Comparison of ENCODE assay signal across 22 mouse cellular contexts in genomic region chr19:36783179-36783578, GRCm38 (mm10). TPM values are rescaled to one million over a fixed set of nuclear protein-coding genes. Genes with fewer than 3 reads are reported as not detected.
DNase-seq lines count a peak whose midpoint lies in the region; ATAC-seq and TF ChIP-seq lines count a peak whose summit lies in the region.
"Had no signal": no experiment of that assay in that cellular context is flagged by ENCODE, and none has a peak within 500 bp of the region (broad histone marks: within the 10 kb centered on the region; RNA-seq: fewer than 3 reads in every experiment).

No protein-coding gene starts in this region.

- no peak overlapping the region for H3K9ac ChIP-seq in hindbrain, postnatal 0 days (replicated peaks; ENCODE audit: low read length)
- H3K9ac ChIP-seq in hindbrain, embryonic 12.5 days: no peak overlapping the region
- H3K9ac ChIP-seq in lung, embryonic 15.5 days: no peak overlapping the region
- no peak overlapping the region for H3K9ac ChIP-seq in midbrain, embryonic 16.5 days (ENCODE audit: low read depth, low read length)
- H3K9ac ChIP-seq: forebrain, embryonic 13.5 days; neural tube, embryonic 13.5 days had no signal

- no peaks in the 10 kb centered on the region for H3K4me1 ChIP-seq in hindbrain, postnatal 0 days (ENCODE audit: insufficient read depth, low read length)
- H3K4me1 ChIP-seq in hindbrain, embryonic 12.5 days: no peaks in the 10 kb centered on the region
- H3K4me1 ChIP-seq in lung, embryonic 15.5 days: no peaks in the 10 kb centered on the region
- no peaks in the 10 kb centered on the region; the same call in 1 of the 2 replicates for H3K4me1 ChIP-seq in G1E (ENCODE audit: insufficient read depth, low read depth, low read length)
- H3K4me1 ChIP-seq in midbrain, embryonic 16.5 days (ENCODE audit: control insufficient read depth, insufficient read depth, low read length): no peaks in the 10 kb centered on the region
- H3K4me1 ChIP-seq: forebrain, embryonic 13.5 days; hindbrain, embryonic 10.5 days; neural tube, embryonic 13.5 days had no signal

- 87% methylated on average over 6 of the region's 6 CpGs for WGBS in hindbrain, postnatal 0 days
- 90% methylated on average over 6 of the region's 6 CpGs for WGBS in hindbrain, embryonic 12.5 days
- WGBS in lung, embryonic 15.5 days: 83% methylated on average over 6 of the region's 6 CpGs
- 85% methylated on average over 6 of the region's 6 CpGs for WGBS in midbrain, embryonic 16.5 days

- no peaks in the 10 kb centered on the region for H3K27me3 ChIP-seq in hindbrain, postnatal 0 days (ENCODE audit: insufficient read depth, low read length)
- no peaks in the 10 kb centered on the region for H3K27me3 ChIP-seq in hindbrain, embryonic 12.5 days
- no peaks in the 10 kb centered on the region for H3K27me3 ChIP-seq in lung, embryonic 15.5 days
- peaks cover 21% of the 10 kb centered on the region for H3K27me3 ChIP-seq in G1E (ENCODE audit: insufficient read depth, low read length)
- no peaks in the 10 kb centered on the region for H3K27me3 ChIP-seq in midbrain, embryonic 16.5 days (ENCODE audit: control insufficient read depth, insufficient read depth, low read depth, low read length)
- H3K27me3 ChIP-seq: forebrain, embryonic 13.5 days; neural tube, embryonic 13.5 days had no signal

- H3K4me3 ChIP-seq in hindbrain, postnatal 0 days (ENCODE audit: low read length): no peak overlapping the region
- H3K4me3 ChIP-seq in hindbrain, embryonic 12.5 days: no peak overlapping the region
- H3K4me3 ChIP-seq in lung, embryonic 15.5 days: no peak overlapping the region
- H3K4me3 ChIP-seq in G1E (ENCODE audit: low read depth, low read length): peak overlapping the region; percentile 3; the same call in 1 of the 2 replicates
- no peak overlapping the region for H3K4me3 ChIP-seq in midbrain, embryonic 16.5 days (ENCODE audit: low read depth, low read length)
- H3K4me3 ChIP-seq: forebrain, embryonic 13.5 days; hindbrain, embryonic 10.5 days; layer of hippocampus, adult 2 months; neural tube, embryonic 13.5 days had no signal

- peak; percentile 27 for ATAC-seq in hindbrain, postnatal 0 days
- ATAC-seq in hindbrain, embryonic 12.5 days (ENCODE audit: low FRiP score): no peak
- ATAC-seq in lung, embryonic 15.5 days (ENCODE audit: borderline replicate concordance, extremely low read depth, low FRiP score, low TSS enrichment): peak; percentile 55
- no peak for ATAC-seq in G1E (ENCODE audit: extremely low read depth, insufficient number of reproducible peaks, low FRiP score, poor library complexity, severe bottlenecking)
- ATAC-seq in midbrain, embryonic 16.5 days: peak; percentile 28; the same call in 1 of the 2 replicates
- ATAC-seq: forebrain, embryonic 13.5 days had no signal

- no peak overlapping the region for H3K27ac ChIP-seq in hindbrain, postnatal 0 days
- H3K27ac ChIP-seq in hindbrain, embryonic 12.5 days: no peak overlapping the region
- no peak overlapping the region for H3K27ac ChIP-seq in lung, embryonic 15.5 days
- no peak overlapping the region for H3K27ac ChIP-seq in midbrain, embryonic 16.5 days (ENCODE audit: low read length)
- H3K27ac ChIP-seq: forebrain, embryonic 13.5 days; hindbrain, embryonic 10.5 days; layer of hippocampus, adult 2 months; neural tube, embryonic 13.5 days had no signal

- no peaks in the 10 kb centered on the region for H3K36me3 ChIP-seq in hindbrain, postnatal 0 days (ENCODE audit: insufficient read depth, low read length)
- no peaks in the 10 kb centered on the region for H3K36me3 ChIP-seq in hindbrain, embryonic 12.5 days
- H3K36me3 ChIP-seq in lung, embryonic 15.5 days: no peaks in the 10 kb centered on the region
- H3K36me3 ChIP-seq in G1E (replicated peaks): no peaks in the 10 kb centered on the region
- H3K36me3 ChIP-seq in midbrain, embryonic 16.5 days (ENCODE audit: control insufficient read depth, insufficient read depth, low read length): no peaks in the 10 kb centered on the region
- H3K36me3 ChIP-seq: hindbrain, embryonic 10.5 days; neural tube, embryonic 13.5 days had no signal

- H3K9me3 ChIP-seq in hindbrain, postnatal 0 days (ENCODE audit: low read length): no peaks in the 10 kb centered on the region
- H3K9me3 ChIP-seq in hindbrain, embryonic 12.5 days (replicated peaks): no peaks in the 10 kb centered on the region
- H3K9me3 ChIP-seq in lung, embryonic 15.5 days: no peaks in the 10 kb centered on the region
- no peaks in the 10 kb centered on the region for H3K9me3 ChIP-seq in G1E (replicated peaks)
- no peaks in the 10 kb centered on the region for H3K9me3 ChIP-seq in midbrain, embryonic 16.5 days (replicated peaks; ENCODE audit: control insufficient read depth, low read length, poor library complexity, severe bottlenecking)
- H3K9me3 ChIP-seq: forebrain, embryonic 13.5 days; hindbrain, embryonic 10.5 days; neural tube, embryonic 13.5 days had no signal

- H3K4me2 ChIP-seq in hindbrain, postnatal 0 days (ENCODE audit: low read depth, low read length): no peak overlapping the region
- H3K4me2 ChIP-seq in hindbrain, embryonic 12.5 days (replicated peaks): no peak overlapping the region
- no peak overlapping the region for H3K4me2 ChIP-seq in lung, embryonic 15.5 days
- H3K4me2 ChIP-seq in midbrain, embryonic 16.5 days (ENCODE audit: low read length): no peak overlapping the region
- H3K4me2 ChIP-seq: forebrain, embryonic 13.5 days; neural tube, embryonic 13.5 days had no signal

- no peak for DNase-seq in hindbrain, postnatal 0 days (ENCODE audit: low spot score)
- DNase-seq in lung, postnatal 10 days: no peak
- DNase-seq in G1E (ENCODE audit: low spot score): no peak
- DNase-seq in adrenal gland, adult (ENCODE audit: inconsistent age in 2 of 2, low spot score in 1 of 2): no peak
- DNase-seq: B cell, adult 2 months; cerebellum, adult 18-20 months; cerebellum, postnatal 25 days; embryo, embryonic 11 days; gastrocnemius, postnatal 14 days; kidney, postnatal 10 days; lung, adult 2 months; right cerebral cortex, postnatal 14 days; spleen, adult 18-20 months; thymus, adult 2 months had no signal

- TF ChIP-seq CTCF in hindbrain, postnatal 0 days (IDR thresholded peaks at IDR 0.05; ENCODE audit: low read depth): no peak
- no peak for TF ChIP-seq CTCF in G1E (IDR thresholded peaks at IDR 0.05; ENCODE audit: low read depth, low read length)

RNA-seq across cellular contexts. Expression of gene Ppp1r3c, which starts 46.7 kb away (rescaled TPM):
- 27.2 and 33.6 TPM in 2 replicates for total RNA-seq in hindbrain, postnatal 0 days (2014; rRNA removed)
- 12.9 and 14.8 TPM in 2 replicates for polyA plus RNA-seq in hindbrain, postnatal 0 days (2015; fragmentation: Nextera tagmentation; extraction: Ambion mirVana)
- polyA plus RNA-seq in hindbrain, embryonic 12.5 days (2016; fragmentation: Nextera tagmentation; extraction: Ambion mirVana): 8.1 and 8.3 TPM in 2 replicates
- 83.4 and 84.3 TPM in 2 replicates for polyA plus RNA-seq in lung, embryonic 15.5 days (2015; fragmentation: Nextera tagmentation; extraction: Ambion mirVana)
- total RNA-seq in G1E (2014; fragmentation: Nextera tagmentation) (not detected in 2 replicates), G1E (2017) (0.05 and 0.12 TPM in 2 replicates)
- polyA plus RNA-seq in G1E (2012): not detected in 2 replicates
- 15.4 and 18.3 TPM in 2 replicates for polyA plus RNA-seq in midbrain, embryonic 16.5 days (2015; fragmentation: Nextera tagmentation; extraction: Ambion mirVana)
- total RNA-seq: megakaryocyte progenitor cell, adult 5-6 weeks had no signal

RNA-seq across cellular contexts. Expression of gene Tnks2, which starts 50.9 kb away (rescaled TPM):
- 128 and 138 TPM in 2 replicates for total RNA-seq in hindbrain, postnatal 0 days (2014; rRNA removed)
- 26.1 and 28.7 TPM in 2 replicates for polyA plus RNA-seq in hindbrain, postnatal 0 days (2015; fragmentation: Nextera tagmentation; extraction: Ambion mirVana)
- 99.6 and 99.9 TPM in 2 replicates for polyA plus RNA-seq in hindbrain, embryonic 12.5 days (2016; fragmentation: Nextera tagmentation; extraction: Ambion mirVana)
- 47.3 and 47.6 TPM in 2 replicates for polyA plus RNA-seq in lung, embryonic 15.5 days (2015; fragmentation: Nextera tagmentation; extraction: Ambion mirVana)
- 136 and 154 TPM in 2 replicates for total RNA-seq in G1E (2014; fragmentation: Nextera tagmentation)
- 131 and 143 TPM in 2 replicates for total RNA-seq in G1E (2017)
- polyA plus RNA-seq in G1E (2012): 25.3 and 26.0 TPM in 2 replicates
- 42.4 and 45.4 TPM in 2 replicates for polyA plus RNA-seq in midbrain, embryonic 16.5 days (2015; fragmentation: Nextera tagmentation; extraction: Ambion mirVana)

Comparison
In these comparisons a context has a peak if more than half of its experiments do, and no peak if none do; other contexts are left out.
1. ATAC-seq: peak in hindbrain, postnatal 0 days (single experiment), lung, embryonic 15.5 days (single experiment) and midbrain, embryonic 16.5 days (single experiment); none in hindbrain, embryonic 12.5 days (single experiment) and G1E (single experiment).